Mouse (Mus musculus) hindbrain, embryonic 13.5 days (tissue): ENCODE results near the gene Ube2i. TPM values are rescaled to one million over a fixed set of nuclear protein-coding genes. Genes with fewer than 3 reads are reported as not detected.
"Not testable (repeated sequence)": the region's sequence is repeated elsewhere in the genome, so short reads cannot be mapped to it uniquely, and the experiment has no call there.

ENCODE experiments used
- ATAC-seq: fragments of 200-750 bp; cut with Nextera tagmentation; 2 replicates; pipeline ENCODE4 v1.8.0; 2017; ENCODE audit warnings: moderate TSS enrichment; ENCODE audit not compliant: low FRiP score
- H3K27ac ChIP-seq: fragments of 300-500 bp; sonication (generic); 2 replicates; pipeline ENCODE4 v1.5.1; 2015; ENCODE audit warnings: inconsistent platforms, mild to moderate bottlenecking, moderate library complexity
- H3K27me3 ChIP-seq: fragments of 300-500 bp; sonication (generic); 2 replicates; pipeline ENCODE4 v1.6.1; 2015; ENCODE audit warnings: mild to moderate bottlenecking, inconsistent platforms
- H3K36me3 ChIP-seq: fragments of 300-500 bp; sonication (generic); 2 replicates; pipeline ENCODE4 v1.6.1; 2015; ENCODE audit warnings: mild to moderate bottlenecking, inconsistent platforms
- H3K4me1 ChIP-seq: fragments of 300-500 bp; sonication (generic); replicated peaks from 2 replicates; pipeline ENCODE4 v1.6.1; 2015; ENCODE audit warnings: inconsistent platforms
- H3K4me2 ChIP-seq: fragments of 300-500 bp; sonication (generic); 2 replicates; pipeline ENCODE4 v1.6.1; 2015; ENCODE audit warnings: inconsistent platforms, mild to moderate bottlenecking, moderate library complexity
- H3K4me3 ChIP-seq: fragments of 300-500 bp; sonication (generic); 2 replicates; pipeline ENCODE4 v1.5.1; 2015; ENCODE audit warnings: mild to moderate bottlenecking, inconsistent platforms
- H3K9ac ChIP-seq: fragments of 300-500 bp; sonication (generic); 2 replicates; pipeline ENCODE4 v1.6.1; 2015; ENCODE audit warnings: mild to moderate bottlenecking, inconsistent platforms
- H3K9me3 ChIP-seq: fragments of 300-500 bp; sonication (generic); 2 replicates; pipeline ENCODE4 v1.6.1; 2016; ENCODE audit warnings: inconsistent platforms
- WGBS: fragments of 180-500 bp; shearing (Covaris S2); methylation state at CpG from one replicate; pipeline ENCODE4 v1.1.7; 2015; 5-methylcytosine and 5-hydroxymethylcytosine counted together
- microRNA-seq: library from miRNA; unstranded; fragments of <30 nt; microRNA quantifications from one replicate; pipeline ENCODE4, GENCODE M21; 2016
- polyA plus RNA-seq: library from polyadenylated mRNA; unstranded; fragments of >200 nt; fragmentation: Nextera tagmentation; extraction: Ambion mirVana; gene quantifications from 2 replicates; pipeline ENCODE4 v1.2.1, GENCODE M21; 2015

Ube2i gene
- polyA plus RNA-seq, 1 experiment from 2014 or later, result 573 TPM

GRCm38 (mm10) chr17:25222951-25223601 lies 51.3 kb downstream of the Ube2i start:
- peak overlapping the region; percentile 46; the same call in 1 of the 2 replicates for H3K9ac ChIP-seq
- 0 out of 2 replicates have a peak, but pooled peaks cover 4% of the 10 kb centered on the region for H3K27me3 ChIP-seq
- no peaks in the 10 kb centered on the region for H3K9me3 ChIP-seq
- peak overlapping the region; percentile 66 for H3K4me2 ChIP-seq
- peaks cover 35% of the 10 kb centered on the region for H3K36me3 ChIP-seq
- WGBS, result 47% methylated on average over 6 of the region's 6 CpGs
- H3K27ac ChIP-seq, result peak overlapping the region; percentile 56; the same call in 1 of the 2 replicates
- peaks cover 18% of the 10 kb centered on the region for H3K4me1 ChIP-seq
- ATAC-seq, result no peak
- H3K4me3 ChIP-seq, result peak overlapping the region; percentile 43

GRCm38 (mm10) chr17:25222504-25222940 lies 51.9 kb downstream of the Ube2i start:
- Histone ChIP-seq H3K27ac (peak overlapping the region; percentile 56; the same call in 1 of the 2 replicates), H3K36me3 (peaks cover 40% of the 10 kb centered on the region), H3K4me3 (peak overlapping the region; percentile 43), H3K4me2 (peak overlapping the region; percentile 66), H3K4me1 (peaks cover 18% of the 10 kb centered on the region), H3K9ac (peak overlapping the region; percentile 46; the same call in 1 of the 2 replicates)
- H3K27me3 ChIP-seq, H3K9me3 ChIP-seq: not testable (repeated sequence)
- peak; percentile 90 for ATAC-seq
- WGBS, result 19% methylated on average over 14 of the region's 28 CpGs

- ATAC-seq, result peak; percentile 82
- 0 out of 2 replicates have a peak, but pooled peaks cover 4% of the 10 kb centered on the region for H3K27me3 ChIP-seq
- H3K4me2 ChIP-seq, result peak overlapping the region; percentile 66
- peaks cover 45% of the 10 kb centered on the region for H3K36me3 ChIP-seq
- H3K27ac ChIP-seq, result peak overlapping the region; percentile 77
- H3K4me1 ChIP-seq, result peaks cover 18% of the 10 kb centered on the region
- peak overlapping the region; percentile 43 for H3K4me3 ChIP-seq
- H3K9ac ChIP-seq, result peak overlapping the region; percentile 71
- no peaks in the 10 kb centered on the region for H3K9me3 ChIP-seq
- WGBS, result 1% methylated on average over 25 of the region's 30 CpGs
These were observed 52.5 kb downstream of the Ube2i start for GRCm38 (mm10) chr17:25221821-25222503.

GRCm38 (mm10) chr17:25220746-25221145 lies 53.7 kb downstream of the Ube2i start:
- Histone ChIP-seq H3K9me3 (no peaks in the 10 kb centered on the region), H3K9ac (peak overlapping the region; percentile 71), H3K4me2 (no peak overlapping the region), H3K27ac (peak overlapping the region; percentile 77; the same call in 1 of the 2 replicates), H3K4me1 (peaks cover 18% of the 10 kb centered on the region), H3K4me3 (no peak overlapping the region), H3K36me3 (peaks cover 47% of the 10 kb centered on the region), H3K27me3 (0 out of 2 replicates have a peak, but pooled peaks cover 4% of the 10 kb centered on the region)
- 92% methylated on average over 1 of the region's 1 CpGs for WGBS
- ATAC-seq, result no peak

DNA sequence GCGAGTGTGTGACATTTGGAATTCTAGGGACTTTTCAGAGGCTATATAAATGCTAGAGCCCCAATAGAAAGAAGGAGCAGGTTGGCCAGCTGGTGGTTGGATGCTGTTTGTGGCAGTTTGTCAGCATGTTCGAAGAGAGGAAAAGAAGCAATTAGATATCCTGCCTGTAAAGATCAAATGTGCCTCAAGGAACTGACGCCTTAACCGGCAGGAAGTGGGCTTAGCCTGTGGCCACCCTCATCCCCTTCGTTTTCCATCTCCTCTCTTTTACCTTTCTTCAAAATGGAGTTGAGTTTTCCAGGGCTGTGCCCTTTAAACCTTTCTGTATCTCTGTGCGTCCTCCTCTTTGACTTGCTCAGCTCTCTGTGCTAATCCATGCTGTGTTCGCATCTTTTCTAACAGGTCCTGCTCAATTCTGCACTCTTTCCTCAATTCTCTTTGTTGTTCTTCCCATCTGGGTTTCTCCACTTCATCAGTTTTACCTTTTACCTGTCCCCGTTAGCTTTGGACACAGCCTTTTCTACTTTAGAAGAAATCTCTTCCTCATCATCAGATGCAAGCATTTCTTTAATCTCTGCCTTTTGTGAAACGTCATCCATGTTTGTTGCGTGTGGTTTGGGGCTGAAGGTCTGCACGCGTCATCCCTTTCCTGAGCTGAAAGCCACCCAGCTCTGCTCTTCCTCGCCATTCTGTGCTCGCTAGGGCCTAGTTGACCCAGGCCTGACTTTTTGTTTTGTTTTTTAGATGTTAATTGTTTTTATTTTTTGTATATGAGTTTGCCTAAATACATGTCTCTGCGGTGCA lies 54.7 kb downstream of the Ube2i start:
- H3K4me1 ChIP-seq, result peaks cover 18% of the 10 kb centered on the region
- H3K36me3 ChIP-seq, result peaks cover 51% of the 10 kb centered on the region
- H3K4me2 ChIP-seq, result no peak overlapping the region
- H3K9me3 ChIP-seq, result no peaks in the 10 kb centered on the region
- WGBS, result 95% methylated on average over 15 of the region's 15 CpGs
- ATAC-seq, result no peak
- H3K27me3 ChIP-seq, result 0 out of 2 replicates have a peak, but pooled peaks cover 4% of the 10 kb centered on the region
- no peak overlapping the region for H3K27ac ChIP-seq
- no peak overlapping the region for H3K9ac ChIP-seq
- H3K4me3 ChIP-seq, result no peak overlapping the region

GRCm38 (mm10) chr17:25218967-25219366 lies 55.5 kb downstream of the Ube2i start:
- 92% methylated on average over 9 of the region's 9 CpGs for WGBS
- peaks cover 18% of the 10 kb centered on the region for H3K4me1 ChIP-seq
- H3K27ac ChIP-seq, result no peak overlapping the region
- ATAC-seq, result no peak
- 0 out of 2 replicates have a peak, but pooled peaks cover 4% of the 10 kb centered on the region for H3K27me3 ChIP-seq
- H3K4me3 ChIP-seq, result no peak overlapping the region
- H3K9me3 ChIP-seq, result no peaks in the 10 kb centered on the region
- H3K36me3 ChIP-seq, result peaks cover 58% of the 10 kb centered on the region
- 0 out of 2 replicates have a peak overlapping the region, but pooled peaks have one; percentile 8 for H3K9ac ChIP-seq
- H3K4me2 ChIP-seq, result no peak overlapping the region

- ATAC-seq, result no peak
- H3K4me3 ChIP-seq, result no peak overlapping the region
- peaks cover 93% of the 10 kb centered on the region for H3K36me3 ChIP-seq
- H3K4me2 ChIP-seq, result no peak overlapping the region
- H3K27ac ChIP-seq, result no peak overlapping the region
- H3K27me3 ChIP-seq, result no peaks in the 10 kb centered on the region
- H3K9me3 ChIP-seq, result no peaks in the 10 kb centered on the region
- no peak overlapping the region for H3K9ac ChIP-seq
- 96% methylated on average over 3 of the region's 3 CpGs for WGBS
- H3K4me1 ChIP-seq, result no peaks in the 10 kb centered on the region
These were observed 59.0 kb downstream of the Ube2i start for GRCm38 (mm10) chr17:25215431-25215830.

Small RNA genes lying within 50 kb of the gene (microRNA-seq; reads per million reads assigned to microRNA genes)
- gene Mir3547, result 4.2 reads per million, percentile 13 among the genes with 10 or more reads in this experiment

Other genes starting within 250 kb of the Ube2i start
- 10.8 and 11.5 TPM in 2 replicates for gene Tmem204, start 191.0 kb downstream of the Ube2i start, polyA plus RNA-seq
- 41.9 and 45.5 TPM in 2 replicates for gene Telo2, start 158.7 kb downstream of the Ube2i start, polyA plus RNA-seq
- not detected in 2 replicates for gene Ptx4, start 153.9 kb downstream of the Ube2i start, polyA plus RNA-seq
- gene Clcn7, start 141.2 kb downstream of the Ube2i start, polyA plus RNA-seq, result 24.9 and 30.4 TPM in 2 replicates
- gene Ccdc154, start 112.2 kb downstream of the Ube2i start, polyA plus RNA-seq, result not detected in 2 replicates
- not detected in 2 replicates for gene Gm38655, start 99.2 kb downstream of the Ube2i start, polyA plus RNA-seq
- 33.1 and 35.0 TPM in 2 replicates for gene BC003965, start 90.1 kb downstream of the Ube2i start, polyA plus RNA-seq
- gene Unkl, start 86.2 kb downstream of the Ube2i start, polyA plus RNA-seq, result 11.3 and 11.9 TPM in 2 replicates
- gene Gnptg, start 34.5 kb downstream of the Ube2i start, polyA plus RNA-seq, result 91.6 and 94.0 TPM in 2 replicates
- gene Tsr3, start 34.5 kb downstream of the Ube2i start, polyA plus RNA-seq, result 59.6 and 62.9 TPM in 2 replicates
- gene Baiap3, start 18.3 kb downstream of the Ube2i start, polyA plus RNA-seq, result 6.4 and 6.5 TPM in 2 replicates
- not detected in 2 replicates for gene Prss34, start 23.8 kb upstream of the Ube2i start, polyA plus RNA-seq
- not detected in 2 replicates for gene Prss28, start 34.0 kb upstream of the Ube2i start, polyA plus RNA-seq
- not detected in 2 replicates for gene Prss29, start 44.0 kb upstream of the Ube2i start, polyA plus RNA-seq
- gene Tpsab1, start 70.9 kb upstream of the Ube2i start, polyA plus RNA-seq, result 0.08 TPM in 1 of 2 replicates, not detected in the other
- gene Tpsb2, start 91.7 kb upstream of the Ube2i start, polyA plus RNA-seq, result 0.14 TPM in 1 of 2 replicates, not detected in the other
- 0.85 and 0.90 TPM in 2 replicates for gene Tpsg1, start 94.7 kb upstream of the Ube2i start, polyA plus RNA-seq
- 9.7 and 10.2 TPM in 2 replicates for gene Cacna1h, start 159.2 kb upstream of the Ube2i start, polyA plus RNA-seq
- gene Tekt4, start 180.0 kb upstream of the Ube2i start, polyA plus RNA-seq, result 1.1 and 2.0 TPM in 2 replicates
- gene Sstr5, start 222.7 kb upstream of the Ube2i start, polyA plus RNA-seq, result 0.38 and 0.45 TPM in 2 replicates